Mouse (Mus musculus): Measurements from ENCODE around the gene Dnah6. TPM values are rescaled to one million over a fixed set of nuclear protein-coding genes. Genes with fewer than 3 reads are reported as not detected.

Dnah6 gene
- total and polyA plus RNA-seq, 2 experiments from 2014 or later: 0.22 to 2.2 TPM

DNA sequence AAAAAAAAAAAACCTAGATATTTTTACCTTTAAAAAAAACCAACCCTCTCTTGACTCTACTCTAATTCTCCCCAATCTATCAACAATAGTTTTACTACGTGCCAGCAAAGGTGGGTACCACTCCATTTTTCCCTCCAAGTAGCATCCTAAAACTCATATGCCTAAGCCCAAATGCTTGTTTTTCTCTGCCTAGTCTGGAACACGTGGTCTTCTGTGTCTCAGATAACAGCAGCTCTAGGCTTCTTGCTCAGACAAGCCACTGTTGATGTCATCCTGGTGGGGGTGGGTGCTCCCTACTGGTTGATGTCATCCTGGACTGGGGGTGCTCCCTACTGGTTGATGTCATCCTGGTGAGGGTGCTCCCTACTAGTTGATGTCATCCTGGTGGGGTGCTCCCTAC is 17.7 kb downstream of the Dnah6 start:
- no peaks in the 10 kb centered on the region for H3K4me1 ChIP-seq (ENCODE audit: insufficient read depth, low read length)
- DNase-seq (ENCODE audit: low spot score): no peak
- no peak overlapping the region for H3K27ac ChIP-seq (ENCODE audit: low read depth, low read length)
- H3K9me3 ChIP-seq (ENCODE audit: low read length): no peaks in the 10 kb centered on the region
- H3K27me3 ChIP-seq (ENCODE audit: insufficient read depth, low read length): no peaks in the 10 kb centered on the region
- no peak overlapping the region for H3K9ac ChIP-seq (replicated peaks; ENCODE audit: low read length, poor library complexity, severe bottlenecking)
- H3K4me2 ChIP-seq (ENCODE audit: low read depth, low read length, poor library complexity, severe bottlenecking): no peak overlapping the region
- WGBS: 81% methylated on average over 2 of the region's 2 CpGs
- TF ChIP-seq CTCF (IDR thresholded peaks at IDR 0.05): no peak
- no peak overlapping the region for H3K4me3 ChIP-seq (ENCODE audit: low read depth, low read length)
- ATAC-seq (ENCODE audit: low FRiP score): no peak
- no peaks in the 10 kb centered on the region for H3K36me3 ChIP-seq (ENCODE audit: insufficient read depth, low read length)

DNA sequence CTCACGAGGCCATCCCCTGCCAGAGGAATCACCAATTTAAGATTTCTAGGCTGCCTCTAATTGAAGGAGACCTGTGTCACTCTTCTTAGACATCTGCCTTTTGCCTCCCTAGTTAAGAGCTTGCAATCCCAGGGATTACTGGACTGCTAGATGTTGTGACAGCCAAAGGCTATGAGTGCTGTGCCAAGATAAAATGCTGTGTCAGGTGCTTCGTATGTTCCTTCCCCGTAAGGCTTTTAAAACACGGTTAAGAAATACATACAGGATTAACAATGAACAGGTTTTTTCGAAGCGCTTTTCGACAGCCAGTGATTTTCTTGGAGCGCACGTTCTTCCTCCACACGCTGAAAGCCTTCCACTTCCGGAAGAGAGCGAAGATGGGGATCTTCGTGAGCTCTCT is 26.2 kb downstream of the Dnah6 start:
- no peaks in the 10 kb centered on the region for H3K36me3 ChIP-seq (ENCODE audit: insufficient read depth, low read length)
- DNase-seq (ENCODE audit: low spot score) (no peak), ATAC-seq (ENCODE audit: low FRiP score) (no peak)
- H3K9me3 ChIP-seq (ENCODE audit: low read length): no peaks in the 10 kb centered on the region
- H3K4me1 ChIP-seq (ENCODE audit: insufficient read depth, low read length): no peaks in the 10 kb centered on the region
- 89% methylated on average over 13 of the region's 13 CpGs for WGBS
- H3K27me3 ChIP-seq (ENCODE audit: insufficient read depth, low read length): no peaks in the 10 kb centered on the region
- no peak overlapping the region for H3K4me2 ChIP-seq (ENCODE audit: low read depth, low read length, poor library complexity, severe bottlenecking)
- no peak overlapping the region for H3K4me3 ChIP-seq (ENCODE audit: low read depth, low read length)
- TF ChIP-seq CTCF (IDR thresholded peaks at IDR 0.05): no peak
- no peak overlapping the region for H3K27ac ChIP-seq (ENCODE audit: low read depth, low read length)
- no peak overlapping the region for H3K9ac ChIP-seq (replicated peaks; ENCODE audit: low read length, poor library complexity, severe bottlenecking)

GRCm38 (mm10) chr6:73190756-73191155 is 30.7 kb downstream of the Dnah6 start:
- no peaks in the 10 kb centered on the region for H3K4me1 ChIP-seq (ENCODE audit: insufficient read depth, low read length)
- ATAC-seq (ENCODE audit: low FRiP score): no peak
- DNase-seq (ENCODE audit: low spot score): no peak
- no peaks in the 10 kb centered on the region for H3K27me3 ChIP-seq (ENCODE audit: insufficient read depth, low read length)
- H3K4me2 ChIP-seq (ENCODE audit: low read depth, low read length, poor library complexity, severe bottlenecking): no peak overlapping the region
- H3K9me3 ChIP-seq (ENCODE audit: low read length): no peaks in the 10 kb centered on the region
- H3K27ac ChIP-seq (ENCODE audit: low read depth, low read length): no peak overlapping the region
- no peak overlapping the region for H3K9ac ChIP-seq (replicated peaks; ENCODE audit: low read length, poor library complexity, severe bottlenecking)
- no peak overlapping the region for H3K4me3 ChIP-seq (ENCODE audit: low read depth, low read length)
- H3K36me3 ChIP-seq (ENCODE audit: insufficient read depth, low read length): no peaks in the 10 kb centered on the region
- TF ChIP-seq CTCF (IDR thresholded peaks at IDR 0.05): no peak
- 82% methylated on average over 6 of the region's 6 CpGs for WGBS

GRCm38 (mm10) chr6:73184276-73184675 is 37.2 kb downstream of the Dnah6 start:
- no peaks in the 10 kb centered on the region for H3K4me1 ChIP-seq (ENCODE audit: insufficient read depth, low read length)
- 79% methylated on average over 5 of the region's 5 CpGs for WGBS
- H3K4me2 ChIP-seq (ENCODE audit: low read depth, low read length, poor library complexity, severe bottlenecking): no peak overlapping the region
- ATAC-seq (ENCODE audit: low FRiP score): no peak
- H3K4me3 ChIP-seq (ENCODE audit: low read depth, low read length): no peak overlapping the region
- no peak for TF ChIP-seq CTCF (IDR thresholded peaks at IDR 0.05)
- no peaks in the 10 kb centered on the region for H3K9me3 ChIP-seq (ENCODE audit: low read length)
- H3K9ac ChIP-seq (replicated peaks; ENCODE audit: low read length, poor library complexity, severe bottlenecking): no peak overlapping the region
- DNase-seq (ENCODE audit: low spot score): no peak
- no peaks in the 10 kb centered on the region for H3K36me3 ChIP-seq (ENCODE audit: insufficient read depth, low read length)
- H3K27ac ChIP-seq (ENCODE audit: low read depth, low read length): no peak overlapping the region
- H3K27me3 ChIP-seq (ENCODE audit: insufficient read depth, low read length): no peaks in the 10 kb centered on the region

GRCm38 (mm10) chr6:73182987-73183386 is 38.5 kb downstream of the Dnah6 start:
- no peak overlapping the region for H3K4me2 ChIP-seq (ENCODE audit: low read depth, low read length, poor library complexity, severe bottlenecking)
- no peak overlapping the region for H3K9ac ChIP-seq (replicated peaks; ENCODE audit: low read length, poor library complexity, severe bottlenecking)
- H3K4me3 ChIP-seq (ENCODE audit: low read depth, low read length): no peak overlapping the region
- TF ChIP-seq CTCF (IDR thresholded peaks at IDR 0.05): no peak
- ATAC-seq (ENCODE audit: low FRiP score) (no peak), DNase-seq (ENCODE audit: low spot score) (no peak)
- no peaks in the 10 kb centered on the region for H3K9me3 ChIP-seq (ENCODE audit: low read length)
- 77% methylated on average over 3 of the region's 3 CpGs for WGBS
- H3K27ac ChIP-seq (ENCODE audit: low read depth, low read length): no peak overlapping the region
- no peaks in the 10 kb centered on the region for H3K27me3 ChIP-seq (ENCODE audit: insufficient read depth, low read length)
- H3K36me3 ChIP-seq (ENCODE audit: insufficient read depth, low read length): no peaks in the 10 kb centered on the region
- no peaks in the 10 kb centered on the region for H3K4me1 ChIP-seq (ENCODE audit: insufficient read depth, low read length)

GRCm38 (mm10) chr6:73182410-73182809 is 39.0 kb downstream of the Dnah6 start:
- no peak overlapping the region for H3K27ac ChIP-seq (ENCODE audit: low read depth, low read length)
- no peak overlapping the region for H3K9ac ChIP-seq (replicated peaks; ENCODE audit: low read length, poor library complexity, severe bottlenecking)
- no peaks in the 10 kb centered on the region for H3K9me3 ChIP-seq (ENCODE audit: low read length)
- H3K4me3 ChIP-seq (ENCODE audit: low read depth, low read length): no peak overlapping the region
- no peaks in the 10 kb centered on the region for H3K27me3 ChIP-seq (ENCODE audit: insufficient read depth, low read length)
- no peaks in the 10 kb centered on the region for H3K4me1 ChIP-seq (ENCODE audit: insufficient read depth, low read length)
- no peaks in the 10 kb centered on the region for H3K36me3 ChIP-seq (ENCODE audit: insufficient read depth, low read length)
- no peak for TF ChIP-seq CTCF (IDR thresholded peaks at IDR 0.05)
- ATAC-seq (ENCODE audit: low FRiP score) (no peak), DNase-seq (ENCODE audit: low spot score) (no peak)
- WGBS: 66% methylated on average over 3 of the region's 3 CpGs
- H3K4me2 ChIP-seq (ENCODE audit: low read depth, low read length, poor library complexity, severe bottlenecking): no peak overlapping the region

Measured in midbrain, postnatal 0 days (tissue).